Mouse (Mus musculus): Measurements from ENCODE around the gene Fam47e.
A peak's percentile ranks its signal among the peaks of the same experiment; 100 is the strongest.
"Not testable (repeated sequence)": the region's sequence is repeated elsewhere in the genome, so short reads cannot be mapped to it uniquely, and the experiment has no call there.

Gene Fam47e

GRCm38 (mm10) chr5:92554891-92555511, at the start of gene Fam47e:
Fam47e (plus strand) TSS chr5:92555069.
- DNase-seq (ENCODE audit: low spot score in 2 of 2) = peak in 1 of 2 experiments; percentile 22

- peak; percentile 96 for DNase-seq (ENCODE audit: low spot score in 2 of 2)
Measured at GRCm38 (mm10) chr5:92505402-92505865, 49.4 kb upstream of the Fam47e start.

- no peak for DNase-seq (ENCODE audit: low spot score in 2 of 2)
Measured at GRCm38 (mm10) chr5:92506301-92506729, 48.6 kb upstream of the Fam47e start.

- no peak for DNase-seq (ENCODE audit: low spot score in 2 of 2)
Measured at GRCm38 (mm10) chr5:92506733-92507132, 48.1 kb upstream of the Fam47e start, which contains the start of gene Scarb2. Scarb2 (minus strand) TSS chr5:92506833.

- DNase-seq (ENCODE audit: low spot score in 2 of 2) = no peak
Measured at GRCm38 (mm10) chr5:92508853-92509252, 46.0 kb upstream of the Fam47e start.

- no peak for DNase-seq (ENCODE audit: low spot score in 2 of 2)
Measured at GRCm38 (mm10) chr5:92511256-92511655, 43.6 kb upstream of the Fam47e start.

GRCm38 (mm10) chr5:92512066-92512465, 42.8 kb upstream of the Fam47e start:
- no peak for DNase-seq (ENCODE audit: low spot score in 2 of 2)

- not testable (repeated sequence) for DNase-seq (ENCODE audit: low spot score in 2 of 2)
Measured at GRCm38 (mm10) chr5:92521131-92521530, 33.7 kb upstream of the Fam47e start.

- no peak for DNase-seq (ENCODE audit: low spot score in 2 of 2)
Measured at GRCm38 (mm10) chr5:92524821-92525258, 30.0 kb upstream of the Fam47e start.

GRCm38 (mm10) chr5:92539698-92540097, 15.2 kb upstream of the Fam47e start:
- no peak for DNase-seq (ENCODE audit: low spot score in 2 of 2)

- no peak for DNase-seq (ENCODE audit: low spot score in 2 of 2)
Measured at GRCm38 (mm10) chr5:92552611-92553010, 2.3 kb upstream of the Fam47e start.

GRCm38 (mm10) chr5:92553939-92554338, 930 bp upstream of the Fam47e start:
- no peak for DNase-seq (ENCODE audit: low spot score in 2 of 2)

GRCm38 (mm10) chr5:92554443-92554842, 426 bp upstream of the Fam47e start:
- no peak for DNase-seq (ENCODE audit: low spot score in 2 of 2)

GRCm38 (mm10) chr5:92555905-92556304, 1.0 kb downstream of the Fam47e start:
- DNase-seq (ENCODE audit: low spot score in 2 of 2) = no peak

GRCm38 (mm10) chr5:92557508-92557907, 2.6 kb downstream of the Fam47e start:
- no peak for DNase-seq (ENCODE audit: low spot score in 2 of 2)

GRCm38 (mm10) chr5:92560201-92560600, 5.3 kb downstream of the Fam47e start:
- no peak for DNase-seq (ENCODE audit: low spot score in 2 of 2)

GRCm38 (mm10) chr5:92562002-92562401, 7.1 kb downstream of the Fam47e start:
- no peak for DNase-seq (ENCODE audit: low spot score in 2 of 2)

- no peak for DNase-seq (ENCODE audit: low spot score in 2 of 2)
Measured at GRCm38 (mm10) chr5:92571232-92571631, 16.4 kb downstream of the Fam47e start.

- no peak for DNase-seq (ENCODE audit: low spot score in 2 of 2)
Measured at GRCm38 (mm10) chr5:92579559-92579958, 24.7 kb downstream of the Fam47e start.

- DNase-seq (ENCODE audit: low spot score in 2 of 2) = no peak
Measured at GRCm38 (mm10) chr5:92585932-92586331, 31.1 kb downstream of the Fam47e start.

- no peak for DNase-seq (ENCODE audit: low spot score in 2 of 2)
Measured at GRCm38 (mm10) chr5:92595026-92595425, 40.2 kb downstream of the Fam47e start.

- DNase-seq (ENCODE audit: low spot score in 2 of 2) = no peak
Measured at GRCm38 (mm10) chr5:92596865-92597264, 42.0 kb downstream of the Fam47e start.

- peak; percentile 25 to 56 for DNase-seq (ENCODE audit: low spot score in 2 of 2)
Measured at GRCm38 (mm10) chr5:92599030-92599429, 44.2 kb downstream of the Fam47e start.

Measured in urinary bladder, postnatal 4 days (tissue).